Mouse (Mus musculus) heart, adult 9 months (tissue): ENCODE measurements around the gene Tarsl2.

Source experiments
- DNase-seq, 2 experiments: peaks; one replicate each; pipeline ENCODE4 v3.0.0; 2022; ENCODE audit warnings: low spot score in 2 of 2

Tarsl2 gene

DNA sequence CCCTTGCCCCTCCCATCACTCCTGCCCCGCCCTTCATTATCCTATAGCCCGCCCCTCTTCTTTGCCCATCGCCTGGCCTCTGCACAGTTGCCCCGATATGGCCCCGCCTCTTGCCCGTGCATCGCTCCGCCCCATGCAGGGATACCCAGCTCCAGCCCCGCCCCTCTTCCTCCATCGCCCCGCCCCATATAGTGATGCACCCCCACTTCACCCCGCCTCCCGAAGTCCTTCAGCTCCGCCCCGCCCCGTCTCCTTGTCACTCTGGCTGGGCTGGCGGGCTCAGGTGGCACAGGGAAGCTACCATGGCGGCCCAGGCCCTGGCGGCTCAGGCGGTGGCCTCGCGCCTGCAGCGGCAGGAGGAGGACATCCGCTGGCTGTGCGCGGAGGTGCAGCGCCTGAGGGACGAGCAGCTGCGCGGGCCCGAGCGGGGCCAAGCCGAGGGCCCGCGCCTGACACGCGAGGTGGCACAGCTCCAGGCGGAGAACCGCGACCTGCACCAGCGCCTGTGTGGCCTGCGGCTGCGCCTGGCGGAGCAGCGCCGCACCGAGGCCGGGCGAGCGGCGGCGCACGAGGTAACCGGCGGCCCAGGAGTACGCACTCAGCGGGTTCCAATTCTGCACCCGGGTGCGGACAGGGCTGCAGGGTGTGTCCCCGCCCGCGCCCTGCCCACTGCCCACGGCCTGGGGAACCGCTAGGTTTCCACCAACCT is at the start of gene Tarsl2:
TSS of gene Tarsl2 (plus strand) at position 256 of the 709 bp plus-strand sequence.
- peak; percentile 90 to 91 for DNase-seq

DNA sequence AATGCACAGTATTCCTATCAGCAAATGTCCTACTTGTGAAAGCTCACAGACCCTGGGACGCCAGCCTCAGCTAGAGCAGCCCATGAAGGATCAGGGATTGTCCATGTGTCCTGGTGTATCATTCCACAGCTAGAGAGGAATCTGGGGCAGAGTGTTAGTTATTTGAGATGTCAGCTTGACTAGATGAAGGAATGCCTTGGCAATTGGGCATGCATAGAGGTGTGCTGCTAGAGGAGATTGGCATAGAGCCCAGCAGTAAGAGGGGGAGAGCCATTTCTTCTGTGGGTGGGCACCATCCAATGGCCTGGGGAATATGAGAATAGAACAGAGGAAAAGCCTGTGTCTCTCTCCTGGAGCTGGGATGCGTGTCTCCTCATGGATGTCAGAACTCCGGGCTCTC is 38.6 kb upstream of the Tarsl2 start:
- DNase-seq: no peak

DNA sequence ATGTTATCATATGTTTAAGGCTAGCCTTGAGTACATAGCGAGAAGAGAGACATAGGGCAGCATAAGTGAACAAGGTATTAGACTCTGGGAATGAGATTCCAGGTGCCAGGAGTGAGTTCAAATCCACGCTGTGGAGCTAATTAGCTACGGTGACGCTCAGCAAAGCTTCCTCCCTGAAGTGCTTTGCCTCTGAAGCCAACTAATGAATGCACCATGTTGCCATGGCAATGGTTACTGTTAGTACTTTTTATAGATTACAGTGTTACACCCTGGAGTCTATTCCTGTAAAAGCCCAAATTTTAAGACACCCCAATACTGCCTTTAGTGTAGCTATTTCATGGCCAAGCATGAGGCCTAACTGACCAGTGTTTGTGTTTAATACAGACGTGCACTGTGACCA is 37.7 kb upstream of the Tarsl2 start:
- no peak for DNase-seq

- no peak for DNase-seq
These were observed 34.5 kb upstream of the Tarsl2 start for GRCm38 (mm10) chr7:65610171-65610570.

- no peak for DNase-seq
These were observed 34.0 kb upstream of the Tarsl2 start for GRCm38 (mm10) chr7:65610673-65611072.

DNA sequence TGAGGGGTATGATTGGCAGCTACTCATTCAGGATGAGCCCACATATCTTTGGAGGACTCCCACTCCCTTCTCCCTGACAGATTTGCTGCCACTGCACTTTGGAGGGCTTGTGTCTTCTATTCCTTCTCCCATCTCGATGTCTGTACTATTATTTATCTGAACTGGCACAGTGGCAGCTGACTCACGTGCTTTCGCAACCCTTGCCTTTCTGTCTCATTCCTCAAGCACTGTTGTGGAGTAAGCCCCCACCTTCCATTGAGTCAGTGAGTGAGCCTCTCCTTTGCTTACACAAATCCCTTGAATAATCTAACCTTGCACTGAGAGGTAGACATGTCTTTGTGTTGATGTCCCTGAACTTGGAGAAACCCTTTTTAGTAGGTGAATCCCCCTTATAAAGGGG is 33.4 kb upstream of the Tarsl2 start:
- DNase-seq: no peak

- no peak for DNase-seq
These were observed 31.0 kb upstream of the Tarsl2 start for GRCm38 (mm10) chr7:65613723-65614122.

DNA sequence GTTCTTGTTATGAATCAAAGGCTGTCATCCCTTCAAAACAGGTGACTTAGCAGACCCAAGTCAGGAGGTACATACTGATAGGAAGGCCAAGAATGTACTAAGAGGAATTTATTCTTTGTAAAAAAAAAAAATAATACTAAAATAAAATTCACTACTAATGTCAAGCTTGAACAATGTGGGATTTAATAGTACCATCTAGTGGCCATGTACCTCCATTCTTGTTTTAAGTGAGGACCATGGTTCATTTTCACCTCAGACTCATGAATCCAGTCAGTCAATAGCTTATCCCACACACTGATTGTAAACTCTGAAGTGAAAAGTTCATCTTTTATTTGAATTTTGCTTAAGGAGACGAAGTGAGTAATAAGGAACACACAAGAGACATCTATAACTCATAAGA is 25.9 kb upstream of the Tarsl2 start:
- no peak for DNase-seq

DNA sequence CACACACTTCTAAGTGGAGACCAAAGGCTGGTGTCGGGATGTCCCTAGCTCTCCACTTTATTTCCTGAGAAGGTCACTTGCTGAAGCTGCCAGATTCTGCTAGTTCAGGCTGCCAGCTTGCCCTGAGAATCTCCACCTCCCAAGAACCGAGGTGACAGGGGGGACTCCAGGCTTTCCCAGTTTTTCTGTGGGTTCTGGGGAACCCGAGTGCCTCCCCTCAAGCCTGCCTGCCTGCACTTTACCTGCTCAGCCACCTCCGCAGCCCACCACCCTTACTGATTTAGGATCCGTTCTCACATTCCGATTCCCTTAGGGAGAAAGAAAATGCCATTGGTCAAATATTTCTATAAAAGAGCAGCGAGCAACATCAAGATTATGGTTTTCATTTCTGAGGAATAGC is 24.0 kb upstream of the Tarsl2 start:
- DNase-seq: no peak

GRCm38 (mm10) chr7:65623330-65623729 is 21.4 kb upstream of the Tarsl2 start:
- no peak for DNase-seq

DNA sequence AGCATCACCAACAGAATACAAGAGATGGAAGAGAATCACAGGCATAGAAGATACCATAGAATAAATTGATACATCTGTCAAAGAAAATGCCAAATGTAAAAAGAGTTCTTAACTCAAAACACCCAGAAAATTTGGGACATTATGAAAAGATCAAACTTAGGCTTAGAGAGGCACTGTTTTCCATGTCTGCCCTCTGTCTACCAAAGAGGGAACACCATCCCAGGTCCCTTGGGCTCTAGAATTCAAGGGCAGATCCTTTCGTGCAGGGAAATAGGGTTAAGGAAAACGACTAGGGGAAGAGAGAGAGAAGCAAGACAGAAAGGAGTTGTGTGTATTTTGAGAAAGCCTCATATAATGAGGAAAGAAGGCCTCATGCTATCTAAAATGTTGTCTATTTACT is 19.2 kb upstream of the Tarsl2 start:
- no peak for DNase-seq

GRCm38 (mm10) chr7:65629846-65630245 is 14.9 kb upstream of the Tarsl2 start:
- DNase-seq: no peak

DNA sequence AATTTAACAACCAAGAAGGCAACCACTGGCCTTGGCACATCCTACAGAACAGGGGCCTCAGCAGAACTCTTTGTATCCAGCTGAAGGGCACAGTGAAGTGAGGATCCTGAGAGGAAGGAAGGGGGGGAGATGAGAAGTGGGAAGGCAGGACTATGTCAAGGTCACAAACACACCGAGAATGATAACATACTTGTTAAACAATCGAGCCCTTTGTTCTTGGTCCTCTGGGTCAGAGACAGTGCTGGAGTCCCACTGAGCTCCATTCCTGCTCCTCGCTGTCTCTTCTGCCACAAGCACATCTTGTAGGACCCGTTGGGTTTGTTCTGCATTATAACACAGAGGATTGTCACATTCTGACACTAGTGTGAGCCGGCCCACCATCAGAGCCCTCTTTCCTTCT is 14.0 kb upstream of the Tarsl2 start:
- no peak for DNase-seq

DNA sequence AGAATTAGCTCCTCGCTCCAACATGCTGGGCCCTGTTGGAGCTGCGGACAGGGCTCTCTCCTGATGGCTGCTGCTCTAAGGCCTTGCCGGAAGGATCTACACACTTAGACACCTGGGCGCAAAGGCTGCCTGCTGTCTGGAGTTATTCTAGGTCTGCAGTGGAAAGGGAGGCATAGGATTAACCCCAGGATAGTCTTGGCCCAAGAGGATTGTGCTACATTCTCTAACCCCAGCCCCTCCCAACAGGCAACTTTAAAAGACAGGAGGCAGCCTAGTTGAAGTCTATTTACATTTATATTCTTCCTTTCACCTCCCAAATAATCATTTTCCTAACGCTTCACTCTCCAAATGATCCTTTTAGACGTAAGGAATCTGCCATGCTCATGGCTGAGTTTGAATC is 8.9 kb upstream of the Tarsl2 start:
- no peak for DNase-seq

DNA sequence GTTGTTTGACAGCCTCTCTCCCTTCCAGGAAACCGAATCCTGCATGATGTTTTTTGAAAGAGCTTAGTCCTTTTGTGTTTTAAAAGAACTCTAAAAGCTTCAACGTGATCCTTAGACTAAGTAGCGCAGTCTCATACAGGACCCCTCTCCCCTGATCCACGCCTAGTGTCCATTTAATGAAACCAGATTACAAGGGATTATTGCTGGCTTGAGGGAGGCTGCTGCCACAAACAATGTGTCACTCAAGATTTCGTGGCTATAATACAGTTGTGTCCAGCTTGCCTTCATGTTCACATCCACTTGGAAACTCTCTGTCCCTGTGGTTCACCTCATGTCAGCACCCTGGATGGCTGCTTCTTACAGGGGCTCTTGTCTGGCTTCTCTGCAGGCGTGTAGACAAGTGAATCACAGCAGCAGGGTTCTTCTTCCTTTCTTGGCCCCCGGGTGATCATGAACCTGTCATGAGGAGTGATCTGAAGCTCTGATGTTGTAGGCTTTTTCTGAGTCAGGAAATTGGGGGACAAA is 8.3 kb upstream of the Tarsl2 start:
- DNase-seq: no peak

GRCm38 (mm10) chr7:65638170-65638770 is 6.4 kb upstream of the Tarsl2 start:
- no peak for DNase-seq

GRCm38 (mm10) chr7:65639821-65640382 is 4.8 kb upstream of the Tarsl2 start:
- DNase-seq: peak in 1 of 2 experiments; percentile 14

DNA sequence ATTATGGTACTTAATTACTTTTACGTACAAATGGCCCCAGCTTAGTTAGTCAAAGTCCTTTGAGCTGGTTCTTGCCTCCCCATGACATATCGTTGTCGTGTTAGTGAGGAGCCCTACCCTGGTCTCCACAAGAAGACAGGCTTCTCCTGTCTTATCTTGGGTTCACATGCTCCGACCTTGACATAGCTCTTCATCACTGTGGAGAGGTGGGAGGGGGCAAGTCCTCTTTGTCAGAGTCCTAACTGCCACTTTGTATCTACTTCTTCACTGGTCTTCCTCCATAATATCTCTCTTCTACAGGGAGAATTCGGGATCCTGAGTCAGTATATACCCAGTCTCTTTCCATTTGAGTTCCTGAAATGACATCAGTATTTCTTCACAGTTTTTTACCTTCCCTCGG is 4.0 kb upstream of the Tarsl2 start:
- DNase-seq: no peak

- no peak for DNase-seq
These were observed 2.1 kb upstream of the Tarsl2 start for GRCm38 (mm10) chr7:65642371-65643304.

DNA sequence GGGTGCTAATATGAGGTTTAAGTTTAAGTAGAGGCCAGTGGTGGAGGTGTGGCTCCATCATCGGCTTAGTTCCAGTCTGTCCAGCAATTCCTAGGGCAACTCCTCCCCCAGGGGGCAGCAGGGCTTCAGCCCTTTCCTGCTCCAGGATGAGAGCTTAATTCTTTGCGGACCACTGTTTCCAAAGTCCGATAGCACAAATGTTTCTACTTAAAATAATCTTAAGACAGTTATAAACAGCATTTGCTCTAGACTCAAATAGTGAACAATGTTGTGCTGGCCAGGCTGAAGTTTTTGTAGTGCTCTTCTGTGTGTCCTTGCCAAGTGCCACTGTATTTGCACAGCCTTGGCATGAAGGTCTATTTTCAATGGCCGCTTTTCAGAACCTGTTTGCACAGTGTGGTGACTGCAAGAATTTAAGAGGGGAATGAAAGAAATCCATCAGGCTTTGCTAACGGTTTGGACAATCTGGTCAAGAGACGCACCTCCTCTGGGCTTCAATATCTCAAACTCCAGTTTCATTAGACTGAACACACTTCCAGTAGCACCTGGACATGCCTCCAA is 757 bp upstream of the Tarsl2 start:
- peak in 1 of 2 experiments; percentile 4 for DNase-seq

DNA sequence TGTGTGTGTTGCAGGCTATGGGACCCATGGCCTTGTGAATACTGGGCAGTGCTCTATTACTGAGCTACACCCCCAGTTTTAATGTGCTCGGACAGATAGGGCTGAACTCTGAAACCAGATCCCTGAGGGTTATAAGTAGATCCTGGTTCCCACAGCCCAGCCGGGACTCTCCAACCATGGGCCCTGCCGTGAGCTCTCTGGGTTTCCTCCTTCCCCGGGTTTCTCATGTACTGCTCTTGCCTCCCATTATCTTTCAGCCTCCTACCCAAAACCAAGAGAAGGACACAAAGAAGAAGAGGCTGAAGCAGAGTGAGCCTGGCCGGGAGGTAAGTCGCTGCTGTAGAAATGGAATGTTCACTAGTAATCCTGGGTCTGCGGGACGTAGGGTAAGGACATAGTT is 1.3 kb downstream of the Tarsl2 start:
- no peak for DNase-seq

GRCm38 (mm10) chr7:65650662-65651061 is 6.0 kb downstream of the Tarsl2 start:
- no peak for DNase-seq
